Mouse (Mus musculus): ENCODE data around the gene C1qtnf6.

DNA sequence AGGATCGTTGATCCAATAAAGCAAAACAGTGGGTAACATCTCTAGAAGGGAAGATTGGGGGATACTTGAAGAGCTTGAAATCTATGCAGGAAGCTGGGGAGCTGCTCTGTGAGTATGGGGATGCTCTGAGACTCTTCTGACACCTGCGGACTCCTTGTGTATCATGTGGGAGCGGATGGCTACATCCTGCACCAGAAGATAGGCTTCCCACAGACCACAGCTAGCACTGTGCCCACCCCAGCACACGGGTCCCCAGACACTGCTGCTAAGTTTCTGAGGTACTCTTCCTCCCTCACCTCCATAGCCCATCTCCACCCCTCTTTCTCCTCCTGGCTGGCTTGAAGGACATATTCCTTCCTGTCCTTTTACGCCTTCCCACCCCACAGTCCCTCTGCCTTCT is 39.0 kb upstream of the C1qtnf6 start:
- TF ChIP-seq POLR2A (IDR thresholded peaks at IDR 0.05; ENCODE audit: low read depth, low read length) (no peak), CTCF (IDR thresholded peaks at IDR 0.05; ENCODE audit: extremely low read depth, insufficient read depth, insufficient read length, insufficient replicate concordance) (no peak)

Measured in spleen, adult 2 months (tissue).